Mouse (Mus musculus): ENCODE results near the gene Sectm1b. TPM values are rescaled to one million over a fixed set of nuclear protein-coding genes. Genes with fewer than 3 reads are reported as not detected.
A peak's percentile ranks its signal among the peaks of the same experiment; 100 is the strongest.
"Not testable (repeated sequence)": the region's sequence is repeated elsewhere in the genome, so short reads cannot be mapped to it uniquely, and the experiment has no call there.

Sectm1b gene
- not detected in 2 replicates for total RNA-seq (2021)
- long read RNA-seq, experiment 1, result 0 reads
- long read RNA-seq, experiment 2, result 0 reads

DNA sequence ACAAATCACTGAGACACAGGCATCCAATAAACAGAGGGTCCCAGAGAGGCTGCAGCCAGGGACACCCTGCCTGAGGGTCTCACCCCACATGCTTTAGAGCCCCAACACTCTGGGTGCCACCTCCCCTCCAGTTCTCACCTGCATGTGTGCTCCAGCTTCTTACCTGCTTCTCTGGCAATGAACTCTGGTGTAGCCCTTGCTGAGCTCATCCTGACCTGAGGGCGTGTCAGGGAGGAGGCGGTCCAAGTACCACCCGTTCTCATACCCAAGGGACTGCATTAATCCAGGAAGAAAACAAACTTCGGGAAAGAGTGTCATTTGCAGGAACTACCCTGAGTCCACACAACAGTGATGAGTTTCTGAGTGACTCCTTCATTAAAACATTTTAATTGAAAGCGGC is at the start of gene Sectm1b:
TSS of gene Sectm1b (minus strand) at position 191 of the 400 bp plus-strand sequence.
- no peak for DNase-seq

- peak; percentile 79 for DNase-seq
Measured at GRCm38 (mm10) chr11:121112091-121112775, 48.9 kb upstream of the Sectm1b start.

- no peak for DNase-seq
Measured at GRCm38 (mm10) chr11:121111601-121112000, 48.2 kb upstream of the Sectm1b start.

GRCm38 (mm10) chr11:121111051-121111450 is 47.7 kb upstream of the Sectm1b start:
- peak; percentile 44 for DNase-seq

- peak; percentile 57 for DNase-seq
Measured at GRCm38 (mm10) chr11:121109986-121110385, 46.6 kb upstream of the Sectm1b start.

- DNase-seq, result no peak
Measured at GRCm38 (mm10) chr11:121108061-121108460, 44.7 kb upstream of the Sectm1b start.

- not testable (repeated sequence) for DNase-seq
Measured at GRCm38 (mm10) chr11:121107242-121107641, 43.9 kb upstream of the Sectm1b start.

DNA sequence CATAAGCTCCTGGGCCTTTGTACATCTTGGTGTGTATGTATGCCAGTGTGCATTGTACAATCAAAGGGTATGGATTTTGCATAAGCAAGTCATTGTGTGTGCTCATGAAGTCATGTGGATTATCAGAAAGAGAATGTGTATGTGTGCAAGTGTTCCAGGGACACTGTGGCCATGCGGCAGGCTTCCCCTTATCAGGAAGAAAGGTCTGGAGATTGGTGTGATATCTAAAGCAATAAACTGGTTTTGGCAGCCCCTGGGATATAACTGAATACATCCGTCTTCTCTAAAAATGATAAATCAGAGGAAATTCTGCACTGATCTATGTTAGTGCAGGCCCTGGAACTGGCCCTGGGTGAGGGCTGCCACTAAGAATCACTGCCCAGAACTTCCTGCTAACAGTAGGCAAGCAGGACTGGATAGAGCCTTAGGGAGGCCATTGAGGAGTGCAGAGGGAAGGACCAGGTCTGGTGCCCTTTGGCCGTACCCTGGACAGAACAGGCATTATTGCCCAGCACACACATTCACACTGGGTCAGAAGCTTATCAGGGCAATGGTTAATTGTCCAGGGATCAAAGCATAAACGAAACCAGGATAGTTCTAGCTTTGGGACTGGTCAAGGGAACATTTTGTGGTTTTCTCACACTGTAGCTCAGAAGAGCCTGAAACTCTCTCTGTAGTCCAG is 37.9 kb upstream of the Sectm1b start:
- no peak for DNase-seq

DNA sequence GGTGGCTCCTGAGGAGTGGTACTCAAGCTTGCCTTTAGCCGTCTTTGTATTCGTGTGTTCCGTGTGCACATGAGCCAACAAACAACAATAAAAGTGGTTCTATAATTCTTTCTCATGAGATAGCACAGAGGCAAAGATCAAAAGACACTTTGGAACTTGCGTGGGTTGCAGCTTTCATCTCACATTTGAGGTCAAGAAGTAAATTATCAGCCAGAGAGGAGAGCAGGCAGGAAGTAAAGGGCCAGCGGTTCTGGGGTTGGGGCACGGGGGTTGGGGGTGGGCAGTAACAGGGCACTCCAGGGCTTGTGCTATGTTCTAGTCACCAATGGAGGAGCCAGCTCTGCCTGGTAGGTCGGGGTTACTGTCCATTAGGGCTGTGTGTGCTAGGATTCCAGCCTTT is 37.3 kb upstream of the Sectm1b start:
- peak; percentile 20 for DNase-seq

GRCm38 (mm10) chr11:121099762-121100161 is 36.4 kb upstream of the Sectm1b start:
- DNase-seq, result no peak

DNA sequence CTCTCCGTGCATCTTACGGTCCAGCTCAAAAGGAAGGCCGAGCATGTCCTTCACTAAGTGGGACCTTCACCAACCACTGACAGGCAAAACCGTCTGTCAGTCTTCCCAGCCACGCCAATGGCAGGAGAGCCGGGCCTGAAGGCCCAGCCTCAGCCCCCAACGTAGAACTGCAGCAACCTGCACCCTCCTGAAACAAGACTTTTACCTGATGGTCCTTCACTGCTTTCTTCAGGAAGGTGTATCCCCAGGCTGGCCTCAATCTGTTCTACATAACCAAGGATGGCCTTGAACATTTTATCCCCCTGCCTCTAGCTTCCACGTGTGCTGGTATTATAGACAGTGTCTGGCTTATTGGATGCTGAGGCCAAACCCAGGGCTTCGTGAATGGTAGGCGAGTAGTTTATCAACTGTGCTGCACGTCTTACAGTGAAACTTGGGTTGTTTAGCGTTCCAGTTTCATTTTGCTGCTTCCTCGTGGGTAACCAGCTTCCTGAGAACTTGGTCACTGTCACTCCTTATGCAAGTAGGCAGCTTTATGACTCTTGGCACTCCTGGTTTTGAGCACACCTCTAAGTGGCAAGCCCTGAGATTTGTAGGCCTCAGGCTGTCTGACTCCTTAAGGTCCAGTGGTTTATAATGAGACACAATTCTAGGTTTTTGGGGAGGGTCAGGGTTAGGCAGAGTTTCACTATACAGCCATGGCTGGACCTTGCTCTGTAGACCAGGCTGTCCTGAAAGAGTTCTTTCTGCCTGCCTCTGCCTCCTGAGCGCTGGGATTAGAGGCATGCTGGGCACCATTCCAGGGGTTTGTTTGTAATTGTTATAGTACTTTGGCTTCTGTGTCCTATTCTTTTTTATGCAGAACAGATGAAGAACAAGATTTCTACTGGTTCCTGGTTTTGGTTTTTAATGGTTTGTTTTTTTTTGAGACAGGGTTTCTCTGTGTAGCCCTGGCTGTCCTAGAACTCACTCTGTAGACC is 29.5 kb upstream of the Sectm1b start:
- DNase-seq, result no peak

GRCm38 (mm10) chr11:121090943-121091342 is 27.6 kb upstream of the Sectm1b start:
- no peak for DNase-seq

DNA sequence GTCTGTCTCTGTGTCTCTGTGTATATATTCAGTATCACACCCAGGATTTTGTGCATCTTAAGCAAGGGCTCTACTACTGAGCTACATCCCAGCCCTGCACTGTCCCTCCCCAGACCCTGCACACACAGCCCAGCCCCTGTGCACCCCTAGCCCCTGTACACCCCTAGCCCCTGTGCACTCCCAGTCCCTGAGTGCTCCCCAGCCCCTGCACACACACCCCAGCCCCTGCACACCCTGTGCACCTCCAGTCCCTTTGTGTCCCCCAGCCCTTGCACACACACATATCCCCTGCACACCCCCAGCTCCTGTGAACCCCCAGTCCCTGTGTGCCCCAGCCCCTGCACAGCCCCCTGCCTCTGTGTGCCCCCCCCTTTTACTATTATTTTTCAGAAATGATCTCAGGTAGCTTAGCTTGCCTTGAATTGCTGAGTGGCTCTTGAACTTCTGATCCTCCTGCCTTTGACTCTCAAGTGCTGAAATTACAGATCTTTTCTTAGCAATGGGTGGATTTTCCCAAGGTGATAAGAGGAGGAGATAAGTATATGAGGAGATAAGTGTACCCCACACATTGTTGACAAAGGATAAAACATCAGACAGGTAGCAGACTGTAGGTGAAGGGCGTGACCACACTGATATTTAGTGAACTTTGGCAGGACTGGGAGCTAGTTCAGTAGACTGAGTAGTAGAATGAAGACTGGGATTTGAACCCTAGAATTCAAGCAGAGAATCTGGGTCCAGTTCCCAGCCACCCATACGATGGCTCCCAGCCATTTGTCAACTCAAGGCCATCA is 26.6 kb upstream of the Sectm1b start:
- DNase-seq, result no peak

GRCm38 (mm10) chr11:121088997-121089396 is 25.6 kb upstream of the Sectm1b start:
- DNase-seq, result no peak

GRCm38 (mm10) chr11:121086296-121086695 is 22.9 kb upstream of the Sectm1b start:
- no peak for DNase-seq

DNA sequence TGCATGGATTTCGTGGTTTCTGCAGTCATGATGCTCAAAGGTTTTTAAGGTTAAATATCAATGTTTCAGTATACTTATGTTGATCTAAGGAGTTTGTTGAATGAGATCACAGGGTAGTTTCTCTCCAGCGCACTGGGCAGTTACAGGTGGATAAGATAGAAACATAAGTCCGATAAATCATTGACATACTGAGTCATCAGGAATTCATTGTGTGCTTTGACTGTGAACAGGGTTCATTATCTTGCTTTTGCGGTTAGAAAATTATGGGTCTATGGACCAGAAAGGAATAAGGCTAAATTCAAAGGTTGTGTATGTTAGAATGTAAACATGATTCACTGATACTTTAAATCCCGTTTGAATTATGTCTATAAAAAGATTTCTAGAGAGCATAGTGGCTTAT is 21.8 kb upstream of the Sectm1b start:
- no peak for DNase-seq

DNA sequence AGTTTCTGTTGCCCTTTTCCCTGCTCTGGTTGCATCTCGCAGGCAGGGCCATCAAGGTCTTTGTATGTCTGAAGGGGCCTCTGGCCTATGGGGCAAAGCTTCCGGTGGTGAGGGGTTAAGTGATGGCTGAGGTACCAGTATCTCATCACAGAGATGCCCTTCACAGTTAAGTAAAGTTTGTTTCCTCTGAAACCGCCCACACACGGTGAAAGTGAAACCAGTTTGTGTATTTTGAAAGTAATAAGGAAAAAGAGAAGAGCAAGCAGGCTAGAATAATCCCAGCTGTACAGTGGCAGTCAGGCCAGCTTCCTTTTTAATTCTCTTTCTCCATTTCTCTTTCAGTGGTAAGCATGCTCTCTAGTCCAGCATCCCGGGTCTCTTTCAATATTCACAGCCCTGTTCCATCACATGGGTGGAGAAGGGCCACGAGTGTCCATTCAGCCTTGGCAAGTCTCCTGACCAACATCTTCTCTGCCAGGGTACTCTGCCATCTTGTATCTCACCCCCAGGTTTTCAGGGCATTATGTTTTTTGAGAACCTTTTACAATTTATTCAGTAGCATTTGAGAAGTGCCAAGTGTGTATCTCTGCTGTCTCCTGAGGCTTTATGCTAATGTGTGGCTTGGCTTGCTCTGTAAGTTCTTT is 19.6 kb upstream of the Sectm1b start:
- DNase-seq, result no peak

- no peak for DNase-seq
Measured at GRCm38 (mm10) chr11:121082250-121082649, 18.9 kb upstream of the Sectm1b start.

DNA sequence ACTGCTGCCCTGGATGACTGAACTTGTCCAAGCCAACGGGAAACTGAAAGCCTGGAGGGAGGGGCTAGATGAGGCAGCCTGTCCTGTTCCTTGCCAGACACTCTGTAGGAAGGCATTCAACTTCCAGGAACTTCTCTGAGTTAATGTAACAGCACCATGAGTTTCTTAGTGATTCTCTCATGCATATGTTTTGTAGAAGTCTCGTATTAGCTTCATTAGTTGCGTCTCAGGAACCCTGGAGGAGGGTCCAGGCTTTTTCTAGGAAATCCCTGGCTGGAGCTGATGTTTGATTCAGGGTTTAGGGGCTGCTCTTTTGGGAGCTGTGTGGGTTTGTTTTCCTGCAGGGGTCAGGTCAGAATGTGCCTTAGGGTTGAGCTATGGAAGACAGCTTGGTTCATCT is 17.8 kb upstream of the Sectm1b start, which contains the start of gene Sectm1a:
TSS of gene Sectm1a (minus strand) at position 101 of the 400 bp plus-strand sequence.
- DNase-seq, result no peak

- DNase-seq, result no peak
Measured at GRCm38 (mm10) chr11:121080330-121080729, 17.0 kb upstream of the Sectm1b start.

DNA sequence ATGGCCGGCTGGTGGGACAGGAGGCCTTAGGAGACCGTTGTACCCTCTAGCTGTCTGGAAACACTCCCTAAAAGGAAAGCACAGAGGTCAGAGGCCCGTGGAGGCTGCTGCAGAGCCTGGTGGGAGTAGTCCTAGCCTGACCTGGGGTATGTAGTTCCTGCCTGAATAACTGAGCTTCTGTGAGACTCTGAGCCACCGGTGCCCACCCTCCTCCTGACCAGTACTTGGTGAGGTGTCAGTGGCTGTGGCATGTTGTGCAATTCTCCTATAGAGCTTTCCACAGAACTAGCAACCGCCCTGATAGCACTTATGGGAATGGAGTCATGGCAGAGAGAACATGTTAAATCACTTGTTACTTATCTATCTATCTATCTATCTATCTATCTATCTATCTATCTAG is 12.3 kb upstream of the Sectm1b start:
- no peak for DNase-seq

Data from adrenal gland, postnatal 14 days (tissue).